Mouse (Mus musculus) midbrain, embryonic 14.5 days (tissue): ENCODE measurements at regions not wholly inside any gene's neighbourhood (a gene's known extent, or its start where the extent isn't known, plus 50 kb on each side); places are given as distances from the start of the nearest gene placed in this dataset.

Experiments used
- ATAC-seq: fragments of 200-750 bp; cut with Nextera tagmentation; 2 replicates; pipeline ENCODE4 v1.8.0; 2017; ENCODE audit warnings: moderate number of reproducible peaks, moderate library complexity; ENCODE audit not compliant: low FRiP score, low TSS enrichment
- DNase-seq: peaks from one replicate; pipeline ENCODE4 v3.0.0-alpha.2; 2015
- H3K27ac ChIP-seq: fragments of 300-500 bp; sonication (generic); replicated peaks from 2 replicates; pipeline ENCODE4 v1.5.1; 2014; ENCODE audit warnings: mild to moderate bottlenecking, low read depth, low read length, moderate library complexity
- H3K27me3 ChIP-seq: fragments of 300-500 bp; sonication (generic); 2 replicates; pipeline ENCODE4 v1.6.1; 2014; ENCODE audit warnings: low read length, control low read depth, mixed read lengths; ENCODE audit not compliant: control insufficient read depth, insufficient read depth
- H3K36me3 ChIP-seq: fragments of 300-500 bp; sonication (generic); 2 replicates; pipeline ENCODE4 v1.6.1; 2014; ENCODE audit warnings: low read length, control low read depth; ENCODE audit not compliant: control insufficient read depth, insufficient read depth
- H3K4me1 ChIP-seq: fragments of 300-500 bp; sonication (generic); 2 replicates; pipeline ENCODE4 v1.6.1; 2014; ENCODE audit warnings: mild to moderate bottlenecking, antibody characterized with exemption, low read length, control low read depth; ENCODE audit not compliant: control insufficient read depth, insufficient read depth
- H3K4me2 ChIP-seq: fragments of 300-500 bp; sonication (generic); 2 replicates; pipeline ENCODE4 v1.6.1; 2014; ENCODE audit warnings: mild to moderate bottlenecking, low read length, moderate library complexity
- H3K4me3 ChIP-seq: fragments of 300-500 bp; sonication (generic); replicated peaks from 2 replicates; pipeline ENCODE4 v1.5.1; 2014; ENCODE audit warnings: low read depth, low read length
- H3K9ac ChIP-seq: fragments of 300-500 bp; sonication (generic); replicated peaks from 2 replicates; pipeline ENCODE4 v1.6.1; 2014; ENCODE audit warnings: mild to moderate bottlenecking, low read length, moderate library complexity
- H3K9me3 ChIP-seq: fragments of 300-500 bp; sonication (generic); 2 replicates; pipeline ENCODE4 v1.6.1; 2016; ENCODE audit warnings: low read length, control low read depth, mixed read lengths; ENCODE audit not compliant: control insufficient read depth
- WGBS: fragments of 180-500 bp; shearing (Covaris S2); extraction: QIAGEN DNeasy Blood & Tissue Kit; methylation state at CpG from one replicate; pipeline ENCODE4 v1.1.7; 2014; 5-methylcytosine and 5-hydroxymethylcytosine counted together

DNA sequence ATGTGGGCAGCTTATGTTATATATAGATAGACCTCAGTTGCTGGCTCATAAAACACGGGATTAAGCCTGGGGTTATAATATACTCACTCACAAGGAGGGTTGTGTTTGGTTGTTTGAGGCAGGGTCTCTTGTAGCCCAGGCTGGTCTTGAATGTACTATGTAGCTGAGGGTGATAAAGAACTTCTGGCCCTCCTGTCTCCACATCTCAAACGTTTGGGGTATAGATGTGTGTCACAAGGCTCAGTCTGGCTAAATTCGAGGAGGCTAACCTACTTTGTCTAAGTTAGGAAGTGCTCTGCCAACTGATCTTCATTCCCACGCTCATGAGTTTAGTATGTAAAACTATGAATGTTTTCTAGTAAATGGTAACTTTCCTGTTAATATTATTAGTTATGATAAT lies 136.7 kb upstream of the Wdfy3 start:
- H3K9me3 ChIP-seq: no peaks in the 10 kb centered on the region
- no peaks in the 10 kb centered on the region for H3K27me3 ChIP-seq
- no peak overlapping the region for H3K4me3 ChIP-seq
- no peak overlapping the region for H3K9ac ChIP-seq
- H3K36me3 ChIP-seq: no peaks in the 10 kb centered on the region
- 54% methylated on average over 4 of the region's 4 CpGs for WGBS
- ATAC-seq (no peak), DNase-seq (no peak)
- H3K4me2 ChIP-seq: peak overlapping the region; percentile 49; the same call in 1 of the 2 replicates
- no peaks in the 10 kb centered on the region for H3K4me1 ChIP-seq
- H3K27ac ChIP-seq: no peak overlapping the region

DNA sequence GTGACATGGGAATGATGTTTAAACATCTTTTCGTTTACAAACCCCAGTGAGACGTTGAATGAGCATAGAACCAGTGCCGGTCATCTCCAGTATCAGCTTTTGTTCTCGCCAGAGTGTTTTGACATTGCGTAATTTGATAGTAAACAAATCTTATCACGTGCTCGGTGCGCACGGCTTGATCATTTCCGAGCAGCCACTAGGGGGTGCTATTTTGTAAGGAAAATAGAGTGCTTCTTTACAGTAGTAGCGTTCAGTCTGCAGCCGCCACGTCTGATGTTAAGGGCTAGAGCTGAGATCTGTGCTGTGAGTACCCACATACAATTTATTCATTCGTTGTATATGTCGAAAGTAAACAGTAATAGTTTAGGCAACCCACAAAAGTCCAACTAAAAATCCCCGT lies 137.2 kb upstream of the Wdfy3 start:
- H3K27me3 ChIP-seq: no peaks in the 10 kb centered on the region
- H3K4me1 ChIP-seq: no peaks in the 10 kb centered on the region
- ATAC-seq: peak; percentile 80
- 4% methylated on average over 16 of the region's 16 CpGs for WGBS
- no peaks in the 10 kb centered on the region for H3K36me3 ChIP-seq
- DNase-seq: peak; percentile 94
- peak overlapping the region; percentile 49 for H3K4me2 ChIP-seq
- no peaks in the 10 kb centered on the region for H3K9me3 ChIP-seq
- H3K4me3 ChIP-seq: no peak overlapping the region
- no peak overlapping the region for H3K27ac ChIP-seq
- no peak overlapping the region for H3K9ac ChIP-seq

DNA sequence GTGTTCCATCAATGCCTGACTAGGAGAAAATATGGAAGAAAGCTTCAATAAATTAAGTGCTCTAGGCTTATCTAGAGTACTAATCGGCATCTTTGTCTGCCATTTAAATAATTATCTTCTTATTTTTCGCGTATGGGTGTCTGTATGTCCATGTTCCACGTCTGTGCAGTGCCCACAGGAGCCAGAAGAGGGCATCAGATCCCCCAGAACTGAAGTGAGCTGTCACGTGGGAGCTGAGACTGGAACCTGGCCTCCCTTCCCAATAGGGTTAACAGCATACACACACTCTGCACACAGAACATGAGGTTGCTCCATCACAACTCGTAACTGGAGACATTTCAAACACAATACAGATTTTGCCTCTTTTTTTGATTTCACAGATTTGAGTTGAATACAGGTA lies 143.4 kb upstream of the Wdfy3 start:
- ATAC-seq: no peak
- Histone ChIP-seq H3K36me3 (no peaks in the 10 kb centered on the region), H3K4me1 (no peaks in the 10 kb centered on the region), H3K27ac (no peak overlapping the region), H3K27me3 (no peaks in the 10 kb centered on the region), H3K9me3 (no peaks in the 10 kb centered on the region), H3K4me2 (no peak overlapping the region), H3K4me3 (no peak overlapping the region), H3K9ac (no peak overlapping the region)
- WGBS: 67% methylated on average over 6 of the region's 6 CpGs
- no peak for DNase-seq

- no peak overlapping the region for H3K9ac ChIP-seq
- no peaks in the 10 kb centered on the region for H3K9me3 ChIP-seq
- WGBS: 29% methylated on average over 6 of the region's 6 CpGs
- DNase-seq: peak; percentile 14
- H3K27me3 ChIP-seq: no peaks in the 10 kb centered on the region
- no peak overlapping the region for H3K4me3 ChIP-seq
- no peak for ATAC-seq
- 0 out of 2 replicates have a peak, but pooled peaks cover 4% of the 10 kb centered on the region for H3K4me1 ChIP-seq
- H3K27ac ChIP-seq: no peak overlapping the region
- no peaks in the 10 kb centered on the region for H3K36me3 ChIP-seq
- H3K4me2 ChIP-seq: no peak overlapping the region
Measured at GRCm38 (mm10) chr5:102227131-102227530, 157.4 kb upstream of the Wdfy3 start.

DNA sequence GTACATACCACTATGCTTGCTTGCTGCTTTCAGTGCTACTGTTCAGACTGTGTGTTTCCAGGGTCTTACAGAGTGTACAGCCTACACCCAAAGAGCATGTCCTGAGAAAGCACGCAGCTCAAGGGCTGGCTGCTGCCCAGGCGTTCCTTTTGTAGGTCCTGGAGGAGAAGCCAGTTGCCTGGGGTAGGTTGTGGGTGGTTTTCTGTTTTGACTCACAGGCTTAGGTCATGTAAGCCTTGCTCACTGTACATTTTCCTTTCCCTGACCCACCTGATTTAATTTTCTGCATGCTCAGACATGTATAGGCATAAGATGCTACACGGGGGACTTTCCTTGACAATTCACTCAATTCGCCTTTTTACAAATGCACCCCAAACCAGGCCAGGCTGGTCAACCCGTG lies 172.9 kb upstream of the Wdfy3 start:
- H3K27ac ChIP-seq: no peak overlapping the region
- H3K27me3 ChIP-seq: no peaks in the 10 kb centered on the region
- no peak for DNase-seq
- H3K9me3 ChIP-seq: no peaks in the 10 kb centered on the region
- H3K9ac ChIP-seq: no peak overlapping the region
- H3K36me3 ChIP-seq: no peaks in the 10 kb centered on the region
- no peaks in the 10 kb centered on the region for H3K4me1 ChIP-seq
- no peak overlapping the region for H3K4me2 ChIP-seq
- WGBS: 88% methylated on average over 5 of the region's 5 CpGs
- no peak for ATAC-seq
- H3K4me3 ChIP-seq: no peak overlapping the region

DNA sequence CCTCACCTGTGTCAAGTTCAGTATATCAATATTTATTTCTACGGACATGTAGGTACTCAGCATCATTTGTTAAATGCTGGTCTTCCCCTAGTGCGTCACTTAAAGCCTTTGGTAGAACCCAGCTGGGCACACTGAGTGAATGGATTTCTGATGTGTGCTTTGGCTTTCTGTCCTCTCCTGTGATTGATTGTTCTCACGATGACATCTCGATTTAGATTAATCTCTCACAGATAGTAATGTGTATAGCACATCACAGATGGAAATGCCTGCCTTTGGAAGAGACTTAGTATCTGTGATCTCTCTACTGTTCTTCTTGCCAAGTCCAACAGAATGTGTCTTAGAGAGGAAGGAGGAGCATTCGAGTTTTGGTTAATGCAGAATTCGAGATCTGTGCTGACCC lies 175.0 kb upstream of the Wdfy3 start:
- Histone ChIP-seq H3K4me3 (no peak overlapping the region), H3K27ac (no peak overlapping the region), H3K27me3 (no peaks in the 10 kb centered on the region), H3K9ac (no peak overlapping the region), H3K4me1 (no peaks in the 10 kb centered on the region), H3K9me3 (no peaks in the 10 kb centered on the region), H3K36me3 (no peaks in the 10 kb centered on the region), H3K4me2 (no peak overlapping the region)
- 90% methylated on average over 6 of the region's 6 CpGs for WGBS
- ATAC-seq (no peak), DNase-seq (no peak)

GRCm38 (mm10) chr5:102248747-102249146 lies 179.0 kb upstream of the Wdfy3 start:
- no peaks in the 10 kb centered on the region for H3K4me1 ChIP-seq
- H3K27me3 ChIP-seq: no peaks in the 10 kb centered on the region
- H3K4me3 ChIP-seq: no peak overlapping the region
- no peak overlapping the region; the same call in 1 of the 2 replicates for H3K27ac ChIP-seq
- peak; percentile 35 for DNase-seq
- H3K4me2 ChIP-seq: no peak overlapping the region
- 77% methylated on average over 5 of the region's 5 CpGs for WGBS
- ATAC-seq: peak; percentile 43; the same call in 1 of the 2 replicates
- H3K36me3 ChIP-seq: no peaks in the 10 kb centered on the region
- H3K9ac ChIP-seq: no peak overlapping the region
- no peaks in the 10 kb centered on the region for H3K9me3 ChIP-seq

DNA sequence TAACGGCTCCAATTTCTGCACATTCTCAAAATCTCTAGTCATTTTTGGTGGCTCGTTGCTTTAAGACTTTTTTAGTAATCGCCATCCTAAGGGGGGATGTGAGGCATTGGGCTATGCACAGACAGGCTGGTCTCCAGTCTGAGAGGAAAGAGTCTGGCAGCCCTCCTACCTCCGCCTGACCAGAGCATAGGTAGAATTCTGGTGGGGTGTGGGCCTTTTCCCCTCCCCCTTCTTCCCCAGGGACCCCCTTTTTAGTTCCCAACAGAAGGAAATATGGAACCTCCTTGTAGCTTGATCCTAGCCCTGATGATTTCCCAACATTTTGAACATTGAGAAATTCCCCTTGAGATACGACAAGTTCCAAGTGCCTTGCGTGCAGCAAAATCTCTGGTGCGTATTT lies 181.4 kb upstream of the Wdfy3 start:
- Histone ChIP-seq H3K27ac (no peak overlapping the region), H3K9me3 (no peaks in the 10 kb centered on the region), H3K4me1 (no peaks in the 10 kb centered on the region), H3K4me2 (no peak overlapping the region), H3K9ac (no peak overlapping the region), H3K27me3 (no peaks in the 10 kb centered on the region), H3K36me3 (no peaks in the 10 kb centered on the region), H3K4me3 (no peak overlapping the region)
- DNase-seq (no peak), ATAC-seq (no peak)
- WGBS: 89% methylated on average over 7 of the region's 7 CpGs

GRCm38 (mm10) chr5:102253786-102254185 lies 184.1 kb upstream of the Wdfy3 start:
- Histone ChIP-seq H3K27me3 (no peaks in the 10 kb centered on the region), H3K9me3 (no peaks in the 10 kb centered on the region), H3K4me1 (no peaks in the 10 kb centered on the region), H3K27ac (no peak overlapping the region), H3K4me3 (no peak overlapping the region), H3K9ac (no peak overlapping the region), H3K4me2 (no peak overlapping the region), H3K36me3 (no peaks in the 10 kb centered on the region)
- ATAC-seq (no peak), DNase-seq (no peak)
- WGBS: 4% methylated on average over 2 of the region's 2 CpGs
